Mouse (Mus musculus) heart, adult 8-10 months (tissue): ENCODE results near the gene Spr. TPM values are rescaled to one million over a fixed set of nuclear protein-coding genes. Genes with fewer than 3 reads are reported as not detected.
"Not testable (repeated sequence)": the region's sequence is repeated elsewhere in the genome, so short reads cannot be mapped to it uniquely, and the experiment has no call there.

Source experiments
- DNase-seq: peaks from one replicate; pipeline ENCODE4 v3.0.0; 2022; ENCODE audit warnings: low spot score
- total RNA-seq, 4 experiments: library from RNA; stranded (reverse); gene quantifications; 2 replicates each; pipeline ENCODE4 v1.2.4; 2022

Gene Spr
- total RNA-seq, 4 experiments from 2014 or later = 85.7 to 109 (median 94.2) TPM

DNA sequence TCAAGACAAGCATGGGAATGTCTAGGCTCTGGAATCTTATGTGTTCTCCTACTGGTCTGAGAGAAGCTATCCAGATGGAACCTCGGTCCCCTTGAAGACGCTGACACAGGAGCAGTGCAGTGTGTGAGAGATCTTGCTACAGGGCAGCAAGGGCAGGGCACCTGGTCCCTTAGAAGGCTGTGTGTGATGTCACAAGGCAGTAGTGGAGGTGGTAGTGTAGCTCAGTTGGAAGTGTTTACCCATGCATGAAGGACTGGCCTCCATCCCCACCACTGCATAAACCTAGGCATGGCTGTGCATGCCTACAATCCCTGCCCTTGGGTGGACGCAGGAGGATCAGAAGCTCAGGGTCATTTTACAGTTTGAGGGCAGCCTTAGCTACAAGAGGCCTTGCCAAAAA, 5.3 kb downstream of the Spr start:
- not testable (repeated sequence) for DNase-seq

- DNase-seq = peak; percentile 62
Observed at GRCm38 (mm10) chr6:85131673-85132072, 5.9 kb downstream of the Spr start.

- peak; percentile 62 for DNase-seq
Observed at GRCm38 (mm10) chr6:85117545-85118511, 19.7 kb downstream of the Spr start.

DNA sequence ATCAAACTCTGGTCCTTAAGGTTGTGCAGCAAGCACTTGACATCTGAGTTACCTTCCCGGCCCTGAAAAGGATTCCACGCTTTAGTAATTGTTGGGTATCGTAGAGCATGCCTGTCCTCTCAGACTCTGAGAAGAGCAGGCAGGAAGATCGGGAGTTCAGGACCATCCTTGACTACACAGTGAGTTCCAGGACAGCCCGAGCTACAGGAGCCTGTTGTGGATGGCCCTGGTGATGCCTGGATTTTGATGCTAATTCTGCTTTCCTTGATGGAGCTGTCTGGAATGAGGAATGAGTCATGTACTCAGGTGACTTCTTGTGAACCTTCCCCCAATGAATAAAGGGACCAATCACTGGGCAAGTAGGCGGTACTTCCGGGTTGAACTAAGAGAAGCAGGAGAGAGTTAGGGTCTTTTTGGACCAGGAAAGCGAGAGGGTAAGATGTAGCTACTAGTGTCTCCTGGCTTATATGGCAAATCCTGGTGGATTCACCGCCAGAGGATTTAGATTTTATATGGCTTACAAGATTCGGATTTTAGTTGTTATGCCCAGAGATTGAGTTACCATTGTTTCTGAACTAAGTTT, 32.4 kb downstream of the Spr start:
- no peak for DNase-seq

- no peak for DNase-seq
Observed at GRCm38 (mm10) chr6:85103321-85103720, 34.2 kb downstream of the Spr start.

GRCm38 (mm10) chr6:85096441-85096840, 41.1 kb downstream of the Spr start:
- no peak for DNase-seq

GRCm38 (mm10) chr6:85087425-85087824, 50.1 kb downstream of the Spr start:
- no peak for DNase-seq

DNA sequence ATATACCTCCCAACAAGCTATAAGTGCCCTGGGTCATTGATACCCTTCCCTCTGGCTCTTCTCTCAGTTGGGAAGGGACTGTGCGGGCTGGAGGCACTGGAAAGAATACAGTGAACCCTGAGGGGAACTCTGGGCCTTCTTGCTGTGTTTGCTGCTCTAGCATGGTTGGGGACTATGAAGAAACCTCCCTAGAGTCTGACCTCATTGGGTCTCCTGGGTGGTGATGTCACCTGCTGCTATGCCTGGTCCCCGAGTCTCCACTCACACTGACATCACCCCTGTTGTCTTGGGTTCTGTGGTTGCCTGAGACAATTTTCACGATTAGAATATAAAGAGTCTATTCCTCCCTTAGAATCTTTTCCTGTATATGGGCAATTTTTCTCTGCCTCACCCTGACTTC, 50.9 kb downstream of the Spr start:
- DNase-seq = peak; percentile 5

Other genes starting within 250 kb of the Spr start
- gene Exoc6b, start 68.3 kb downstream of the Spr start, total RNA-seq = 10 to 100 TPM; 14.3 to 21.1 (median 19.3) TPM
- gene Emx1, start 49.7 kb upstream of the Spr start, total RNA-seq = not detected
- 1 to 10 TPM; 3.2 to 6.4 (median 4.5) TPM for gene Sfxn5, start 195.7 kb upstream of the Spr start, total RNA-seq
- 10 to 100 TPM; 62.7 to 80.9 (median 72.0) TPM for gene Rab11fip5, start 236.9 kb upstream of the Spr start, total RNA-seq